Mouse (Mus musculus) C2C12 (cell line): ENCODE results near the gene Gpn2. TPM values are rescaled to one million over a fixed set of nuclear protein-coding genes. Genes with fewer than 3 reads are reported as not detected.

Experiments
- H3K27me3 ChIP-seq: one replicate; pipeline ENCODE4 v1.6.1; 2011; ENCODE audit not compliant: control insufficient read depth, insufficient read depth, insufficient read length
- H3K36me3 ChIP-seq: one replicate; pipeline ENCODE4 v1.6.1; 2011; ENCODE audit not compliant: control insufficient read depth, insufficient read depth
- H3K4me3 ChIP-seq: one replicate; pipeline ENCODE4 v1.5.1; 2011; ENCODE audit warnings: mild to moderate bottlenecking, control low read depth; ENCODE audit not compliant: poor library complexity, insufficient read depth, severe bottlenecking
- H3K79me2 ChIP-seq: one replicate; pipeline ENCODE4 v1.6.1; 2011; ENCODE audit not compliant: control insufficient read depth, insufficient read depth
- H3K79me3 ChIP-seq: one replicate; pipeline ENCODE4 v1.6.1; 2011; ENCODE audit warnings: low read depth, control low read depth
- H3ac ChIP-seq: one replicate; pipeline ENCODE3; 2011; ENCODE audit warnings: low read depth; ENCODE audit not compliant: control insufficient read depth, insufficient read length
- CEBPB ChIP-seq: IDR thresholded peaks from one replicate; pipeline ENCODE4 v1.6.1; 2011; ENCODE audit warnings: low read depth, mild to moderate bottlenecking, control low read depth, moderate library complexity
- CTCF ChIP-seq: IDR thresholded peaks from one replicate; pipeline ENCODE4 v1.5.1; 2011; ENCODE audit not compliant: control insufficient read depth, insufficient read depth, insufficient read length
- FOSL1 ChIP-seq: IDR thresholded peaks from one replicate; pipeline ENCODE4 v1.8.0; 2011; ENCODE audit warnings: mild to moderate bottlenecking, low read length; ENCODE audit not compliant: poor library complexity, insufficient read depth, severe bottlenecking
- MAX ChIP-seq: IDR thresholded peaks from one replicate; pipeline ENCODE4 v1.6.1; 2011; ENCODE audit warnings: mild to moderate bottlenecking, control low read depth
- MYOD1 ChIP-seq: IDR thresholded peaks from one replicate; pipeline ENCODE4 v1.6.1; 2011; ENCODE audit warnings: low read depth; ENCODE audit not compliant: control insufficient read depth, insufficient read length
- MYOG ChIP-seq: IDR thresholded peaks from one replicate; pipeline ENCODE4 v1.6.1; 2011; ENCODE audit not compliant: control insufficient read depth, insufficient read length; ENCODE audit errors: extremely low read depth
- USF1 ChIP-seq: IDR thresholded peaks from one replicate; pipeline ENCODE4 v1.6.1; 2011; ENCODE audit warnings: low read depth, mild to moderate bottlenecking, control low read depth, moderate library complexity
- polyA plus RNA-seq: library from polyadenylated mRNA; unstranded; fragments of >200 nt; fragmentation: generic; extraction: Trizol; gene quantifications from one replicate; pipeline ENCODE4 v1.2.1, GENCODE M21; 2012; ENCODE audit warnings: missing spikeins

Gpn2 gene
- polyA plus RNA-seq, 1 experiment, result 44.1 TPM

GRCm38 (mm10) chr4:133620668-133621067 lies 36.5 kb downstream of the Gpn2 start:
- peaks cover 4% of the 10 kb centered on the region for H3K36me3 ChIP-seq
- H3K27me3 ChIP-seq, result no peaks in the 10 kb centered on the region
- no peaks in the 10 kb centered on the region for H3K79me2 ChIP-seq
- TF ChIP-seq CTCF, result no peak
- H3ac ChIP-seq, result no peak overlapping the region
- no peak overlapping the region for H3K4me3 ChIP-seq
- peaks cover 1% of the 10 kb centered on the region for H3K79me3 ChIP-seq

- H3K27me3 ChIP-seq, result no peaks in the 10 kb centered on the region
- H3K36me3 ChIP-seq, result peaks cover 4% of the 10 kb centered on the region
- no peak overlapping the region for H3ac ChIP-seq
- TF ChIP-seq CEBPB, result no peak
- TF ChIP-seq MYOD1, result no peak
- TF ChIP-seq USF1, result no peak
- no peak for TF ChIP-seq CTCF
- no peak for TF ChIP-seq FOSL1
- TF ChIP-seq MYOG, result no peak
- TF ChIP-seq MAX, result no peak
- H3K4me3 ChIP-seq, result no peak overlapping the region
- H3K79me3 ChIP-seq, result peaks cover 1% of the 10 kb centered on the region
- no peaks in the 10 kb centered on the region for H3K79me2 ChIP-seq
Measured at GRCm38 (mm10) chr4:133622161-133622695, 38.1 kb downstream of the Gpn2 start.

- H3K79me2 ChIP-seq, result peaks cover 20% of the 10 kb centered on the region
- H3ac ChIP-seq, result no peak overlapping the region
- peaks cover 4% of the 10 kb centered on the region for H3K36me3 ChIP-seq
- no peaks in the 10 kb centered on the region for H3K27me3 ChIP-seq
- TF ChIP-seq MAX, result no peak
- TF ChIP-seq CEBPB, result no peak
- no peak for TF ChIP-seq FOSL1
- TF ChIP-seq CTCF, result no peak
- TF ChIP-seq USF1, result no peak
- TF ChIP-seq MYOG, result no peak
- TF ChIP-seq MYOD1, result no peak
- H3K4me3 ChIP-seq, result no peak overlapping the region
- H3K79me3 ChIP-seq, result peaks cover 11% of the 10 kb centered on the region
Measured at GRCm38 (mm10) chr4:133624830-133625229, 40.7 kb downstream of the Gpn2 start.

- Histone ChIP-seq H3K4me3 (no peak overlapping the region), H3K27me3 (no peaks in the 10 kb centered on the region), H3ac (no peak overlapping the region), H3K36me3 (peaks cover 4% of the 10 kb centered on the region), H3K79me2 (peaks cover 26% of the 10 kb centered on the region), H3K79me3 (peaks cover 11% of the 10 kb centered on the region)
- no peak for TF ChIP-seq MAX
- no peak for TF ChIP-seq CEBPB
- TF ChIP-seq USF1, result no peak
- TF ChIP-seq MYOD1, result no peak
- TF ChIP-seq FOSL1, result no peak
- no peak for TF ChIP-seq CTCF
- no peak for TF ChIP-seq MYOG
Measured at GRCm38 (mm10) chr4:133625621-133626071, 41.5 kb downstream of the Gpn2 start.

- Histone ChIP-seq H3K27me3 (no peaks in the 10 kb centered on the region), H3K36me3 (peaks cover 4% of the 10 kb centered on the region), H3K4me3 (no peak overlapping the region), H3K79me3 (peaks cover 12% of the 10 kb centered on the region), H3K79me2 (peaks cover 32% of the 10 kb centered on the region), H3ac (no peak overlapping the region)
- no peak for TF ChIP-seq CTCF
- TF ChIP-seq MYOG, result no peak
- no peak for TF ChIP-seq USF1
- no peak for TF ChIP-seq CEBPB
- TF ChIP-seq MYOD1, result no peak
- no peak for TF ChIP-seq MAX
- no peak for TF ChIP-seq FOSL1
Measured at GRCm38 (mm10) chr4:133626221-133626620, 42.1 kb downstream of the Gpn2 start.

GRCm38 (mm10) chr4:133626621-133627020 lies 42.5 kb downstream of the Gpn2 start:
- H3K27me3 ChIP-seq, result no peaks in the 10 kb centered on the region
- H3K36me3 ChIP-seq, result peaks cover 4% of the 10 kb centered on the region
- H3ac ChIP-seq, result no peak overlapping the region
- H3K4me3 ChIP-seq, result no peak overlapping the region
- peaks cover 16% of the 10 kb centered on the region for H3K79me3 ChIP-seq
- TF ChIP-seq MYOG (no peak), USF1 (no peak), MAX (no peak), CTCF (no peak), CEBPB (no peak), MYOD1 (no peak)
- peaks cover 36% of the 10 kb centered on the region for H3K79me2 ChIP-seq
